Mouse (Mus musculus): Measurements from ENCODE around the gene Hyal2. TPM values are rescaled to one million over a fixed set of nuclear protein-coding genes. Genes with fewer than 3 reads are reported as not detected.

Hyal2 gene
- polyA plus RNA-seq (2015; fragmentation: Nextera tagmentation; extraction: Ambion mirVana) = 87.7 and 88.8 TPM in 2 replicates

DNA sequence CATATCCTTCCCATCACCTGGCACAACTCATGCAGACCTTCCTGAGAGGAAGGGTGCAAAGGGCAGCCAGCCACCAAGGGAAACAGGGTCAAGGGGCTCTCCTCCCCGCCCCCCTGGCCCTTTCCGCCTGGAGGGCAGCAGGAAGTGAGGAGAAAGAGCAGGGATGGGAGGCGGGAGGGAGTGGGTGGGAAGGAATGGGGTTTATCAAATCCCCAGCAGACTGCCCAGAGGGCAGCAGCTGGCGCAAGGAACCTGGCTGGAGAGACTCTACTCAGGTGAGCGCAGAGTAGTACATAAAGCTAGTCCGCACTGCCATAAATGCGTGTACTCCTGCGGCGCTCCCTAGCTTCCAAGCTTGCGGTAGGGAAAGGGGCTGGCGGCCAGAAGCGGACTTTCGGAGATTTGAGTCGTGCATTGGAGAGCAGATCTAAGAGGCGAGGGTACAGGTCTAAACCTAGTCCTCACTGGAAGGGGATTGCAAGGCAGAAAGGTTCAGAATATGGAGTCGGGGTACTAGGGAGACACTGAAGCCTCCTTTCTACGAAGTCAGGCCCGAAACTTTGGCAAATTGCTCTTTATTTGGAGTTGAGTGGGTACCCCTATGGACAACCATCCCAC, at the start of gene Hyal2:
Gene Hyal2, plus strand, starts transcription at position 244 of the 618 bp plus-strand sequence.
- TF ChIP-seq CTCF (IDR thresholded peaks at IDR 0.05; ENCODE audit: low read depth) = peak; percentile 2; the same call in 1 of the 2 replicates
- Histone ChIP-seq H3K4me1 (replicated peaks; ENCODE audit: insufficient read depth, low read length) (peaks cover 34% of the 10 kb centered on the region), H3K9me3 (replicated peaks; ENCODE audit: low read length) (no peaks in the 10 kb centered on the region), H3K36me3 (ENCODE audit: insufficient read depth, low read length) (peaks cover 14% of the 10 kb centered on the region), H3K4me2 (ENCODE audit: low read length) (peak within 1 kb of the TSS; percentile 78), H3K4me3 (replicated peaks; ENCODE audit: low read depth, low read length) (peak within 1 kb of the TSS; percentile 74), H3K27ac (peak within 1 kb of the TSS; percentile 95), H3K27me3 (ENCODE audit: insufficient read depth, low read length) (no peaks in the 10 kb centered on the region), H3K9ac (ENCODE audit: low read depth, low read length) (peak within 1 kb of the TSS; percentile 74)
- 5% methylated on average over 18 of the region's 18 CpGs for WGBS
- ATAC-seq (replicated peaks; ENCODE audit: low FRiP score, low read depth) = no peak
- DNase-seq (ENCODE audit: low spot score) = peak; percentile 53

- Histone ChIP-seq H3K4me3 (replicated peaks; ENCODE audit: low read depth, low read length) (no peak overlapping the region), H3K36me3 (ENCODE audit: insufficient read depth, low read length) (no peaks in the 10 kb centered on the region), H3K27me3 (ENCODE audit: insufficient read depth, low read length) (no peaks in the 10 kb centered on the region), H3K9ac (ENCODE audit: low read depth, low read length) (no peak overlapping the region), H3K4me2 (ENCODE audit: low read length) (no peak overlapping the region), H3K9me3 (replicated peaks; ENCODE audit: low read length) (no peaks in the 10 kb centered on the region), H3K27ac (no peak overlapping the region), H3K4me1 (replicated peaks; ENCODE audit: insufficient read depth, low read length) (peaks cover 10% of the 10 kb centered on the region; the same call in 1 of the 2 replicates)
- ATAC-seq (replicated peaks; ENCODE audit: low FRiP score, low read depth) (no peak), DNase-seq (ENCODE audit: low spot score) (no peak)
- 63% methylated on average over 6 of the region's 6 CpGs for WGBS
- TF ChIP-seq CTCF (IDR thresholded peaks at IDR 0.05; ENCODE audit: low read depth) = no peak
Observed at GRCm38 (mm10) chr9:107520331-107520730, 47.4 kb upstream of the Hyal2 start.

DNA sequence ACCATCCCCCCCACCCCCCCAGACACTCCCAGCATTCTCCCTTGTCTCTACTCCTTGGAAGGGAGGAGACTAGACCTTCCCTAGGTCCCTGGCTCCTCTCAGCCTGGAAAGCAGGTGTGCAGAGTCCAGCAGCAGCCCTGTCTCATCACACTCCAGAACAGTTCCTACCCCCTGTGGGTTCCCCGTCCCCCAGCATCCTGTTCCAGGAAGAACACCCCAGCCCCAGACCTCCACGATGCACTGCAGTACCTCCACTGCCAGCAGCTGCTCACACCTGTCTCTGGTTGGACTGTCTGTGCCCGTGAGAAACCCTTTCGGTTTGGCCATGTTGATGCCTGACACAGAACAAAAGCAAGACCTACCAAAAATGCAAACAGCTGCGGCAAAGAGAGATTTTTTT, 46.6 kb upstream of the Hyal2 start:
- H3K9me3 ChIP-seq (replicated peaks; ENCODE audit: low read length) = no peaks in the 10 kb centered on the region
- H3K36me3 ChIP-seq (ENCODE audit: insufficient read depth, low read length) = no peaks in the 10 kb centered on the region
- no peak overlapping the region for H3K4me3 ChIP-seq (replicated peaks; ENCODE audit: low read depth, low read length)
- 55% methylated on average over 5 of the region's 5 CpGs for WGBS
- no peak for ATAC-seq (replicated peaks; ENCODE audit: low FRiP score, low read depth)
- no peak overlapping the region for H3K27ac ChIP-seq
- H3K4me2 ChIP-seq (ENCODE audit: low read length) = no peak overlapping the region
- peaks cover 11% of the 10 kb centered on the region; the same call in 1 of the 2 replicates for H3K4me1 ChIP-seq (replicated peaks; ENCODE audit: insufficient read depth, low read length)
- TF ChIP-seq CTCF (IDR thresholded peaks at IDR 0.05; ENCODE audit: low read depth) = no peak
- DNase-seq (ENCODE audit: low spot score) = no peak
- H3K27me3 ChIP-seq (ENCODE audit: insufficient read depth, low read length) = peaks cover under 1% of the 10 kb centered on the region; the same call in 1 of the 2 replicates
- H3K9ac ChIP-seq (ENCODE audit: low read depth, low read length) = no peak overlapping the region

- peaks cover 7% of the 10 kb centered on the region for H3K27me3 ChIP-seq (ENCODE audit: insufficient read depth, low read length)
- ATAC-seq (replicated peaks; ENCODE audit: low FRiP score, low read depth) (no peak), DNase-seq (ENCODE audit: low spot score) (no peak)
- H3K4me3 ChIP-seq (replicated peaks; ENCODE audit: low read depth, low read length) = no peak overlapping the region
- H3K9me3 ChIP-seq (replicated peaks; ENCODE audit: low read length) = no peaks in the 10 kb centered on the region
- H3K36me3 ChIP-seq (ENCODE audit: insufficient read depth, low read length) = no peaks in the 10 kb centered on the region
- peak overlapping the region; percentile 40 for H3K4me2 ChIP-seq (ENCODE audit: low read length)
- H3K27ac ChIP-seq = no peak overlapping the region
- H3K9ac ChIP-seq (ENCODE audit: low read depth, low read length) = peak overlapping the region; percentile 27; the same call in 1 of the 2 replicates
- TF ChIP-seq CTCF (IDR thresholded peaks at IDR 0.05; ENCODE audit: low read depth) = no peak
- peaks cover 17% of the 10 kb centered on the region for H3K4me1 ChIP-seq (replicated peaks; ENCODE audit: insufficient read depth, low read length)
- WGBS = 23% methylated on average over 25 of the region's 25 CpGs
Observed at GRCm38 (mm10) chr9:107521711-107522399, 45.9 kb upstream of the Hyal2 start.

GRCm38 (mm10) chr9:107522400-107522711, 45.4 kb upstream of the Hyal2 start:
- H3K4me1 ChIP-seq (replicated peaks; ENCODE audit: insufficient read depth, low read length) = peaks cover 21% of the 10 kb centered on the region
- H3K36me3 ChIP-seq (ENCODE audit: insufficient read depth, low read length) = no peaks in the 10 kb centered on the region
- no peak overlapping the region for H3K27ac ChIP-seq
- WGBS = 16% methylated on average over 2 of the region's 2 CpGs
- H3K9me3 ChIP-seq (replicated peaks; ENCODE audit: low read length) = no peaks in the 10 kb centered on the region
- no peak for TF ChIP-seq CTCF (IDR thresholded peaks at IDR 0.05; ENCODE audit: low read depth)
- ATAC-seq (replicated peaks; ENCODE audit: low FRiP score, low read depth) = no peak
- peak overlapping the region; percentile 27; the same call in 1 of the 2 replicates for H3K9ac ChIP-seq (ENCODE audit: low read depth, low read length)
- DNase-seq (ENCODE audit: low spot score) = no peak
- H3K4me3 ChIP-seq (replicated peaks; ENCODE audit: low read depth, low read length) = no peak overlapping the region
- peak overlapping the region; percentile 40; the same call in 1 of the 2 replicates for H3K4me2 ChIP-seq (ENCODE audit: low read length)
- peaks cover 8% of the 10 kb centered on the region for H3K27me3 ChIP-seq (ENCODE audit: insufficient read depth, low read length)

- ATAC-seq (replicated peaks; ENCODE audit: low FRiP score, low read depth) (peak; percentile 77), DNase-seq (ENCODE audit: low spot score) (peak; percentile 87)
- Histone ChIP-seq H3K4me1 (replicated peaks; ENCODE audit: insufficient read depth, low read length) (peaks cover 21% of the 10 kb centered on the region), H3K4me2 (ENCODE audit: low read length) (peak overlapping the region; percentile 76), H3K9me3 (replicated peaks; ENCODE audit: low read length) (no peaks in the 10 kb centered on the region), H3K4me3 (replicated peaks; ENCODE audit: low read depth, low read length) (peak overlapping the region; percentile 36), H3K36me3 (ENCODE audit: insufficient read depth, low read length) (no peaks in the 10 kb centered on the region), H3K27ac (no peak overlapping the region), H3K27me3 (ENCODE audit: insufficient read depth, low read length) (peaks cover 8% of the 10 kb centered on the region), H3K9ac (ENCODE audit: low read depth, low read length) (no peak overlapping the region)
- peak; percentile 52 for TF ChIP-seq CTCF (IDR thresholded peaks at IDR 0.05; ENCODE audit: low read depth)
- WGBS = 5% methylated on average over 42 of the region's 44 CpGs
Observed at GRCm38 (mm10) chr9:107526198-107527026, 41.3 kb upstream of the Hyal2 start.
